Mouse (Mus musculus) embryonic facial prominence, embryonic 13.5 days (tissue): ENCODE results near the gene Grtp1. TPM values are rescaled to one million over a fixed set of nuclear protein-coding genes. Genes with fewer than 3 reads are reported as not detected.

ENCODE experiments used
- ATAC-seq: fragments of 200-750 bp; cut with Nextera tagmentation; 2 replicates; pipeline ENCODE4 v1.8.0; 2017; ENCODE audit warnings: low read depth; ENCODE audit not compliant: insufficient number of reproducible peaks, insufficient read depth, low FRiP score, low TSS enrichment
- H3K27ac ChIP-seq: fragments of 300-500 bp; sonication (generic); 2 replicates; pipeline ENCODE4 v1.5.1; 2015; ENCODE audit warnings: moderate library complexity, mild to moderate bottlenecking, inconsistent platforms
- H3K27me3 ChIP-seq: fragments of 300-500 bp; sonication (generic); 2 replicates; pipeline ENCODE4 v1.6.1; 2015; ENCODE audit warnings: mild to moderate bottlenecking, inconsistent platforms
- H3K36me3 ChIP-seq: fragments of 300-500 bp; sonication (generic); 2 replicates; pipeline ENCODE4 v1.6.1; 2015; ENCODE audit warnings: mild to moderate bottlenecking, inconsistent platforms
- H3K4me1 ChIP-seq: fragments of 300-500 bp; sonication (generic); 2 replicates; pipeline ENCODE4 v1.6.1; 2015; ENCODE audit warnings: inconsistent platforms
- H3K4me2 ChIP-seq: fragments of 300-500 bp; sonication (generic); 2 replicates; pipeline ENCODE4 v1.6.1; 2015; ENCODE audit warnings: moderate library complexity, mild to moderate bottlenecking, inconsistent platforms
- H3K4me3 ChIP-seq: fragments of 300-500 bp; sonication (generic); 2 replicates; pipeline ENCODE4 v1.5.1; 2015; ENCODE audit warnings: mild to moderate bottlenecking, inconsistent platforms
- H3K9ac ChIP-seq: fragments of 300-500 bp; sonication (generic); 2 replicates; pipeline ENCODE4 v1.6.1; 2015; ENCODE audit warnings: mild to moderate bottlenecking, inconsistent platforms
- H3K9me3 ChIP-seq: fragments of 300-500 bp; sonication (generic); 2 replicates; pipeline ENCODE4 v1.6.1; 2016; ENCODE audit warnings: inconsistent platforms
- WGBS: fragments of 180-500 bp; shearing (Covaris S2); methylation state at CpG from one replicate; pipeline ENCODE4 v1.1.7; 2015; ENCODE audit warnings: mixed read lengths; 5-methylcytosine and 5-hydroxymethylcytosine counted together
- polyA plus RNA-seq: library from polyadenylated mRNA; unstranded; fragments of >200 nt; fragmentation: Nextera tagmentation; extraction: Ambion mirVana; gene quantifications from 2 replicates; pipeline ENCODE4 v1.2.1, GENCODE M21; 2015

Grtp1 gene
- polyA plus RNA-seq, 1 experiment from 2014 or later: 14.3 TPM

GRCm38 (mm10) chr8:13203472-13203871 is 3.1 kb upstream of the Grtp1 start:
- Histone ChIP-seq H3K4me2 (no peak overlapping the region), H3K27me3 (peaks cover 48% of the 10 kb centered on the region), H3K27ac (no peak overlapping the region), H3K9me3 (no peaks in the 10 kb centered on the region), H3K36me3 (no peaks in the 10 kb centered on the region), H3K4me1 (peaks cover 11% of the 10 kb centered on the region; the same call in 1 of the 2 replicates), H3K4me3 (no peak overlapping the region), H3K9ac (no peak overlapping the region)
- WGBS: 63% methylated on average over 1 of the region's 1 CpGs
- ATAC-seq: no peak

GRCm38 (mm10) chr8:13202806-13203205 is 2.4 kb upstream of the Grtp1 start:
- no peak overlapping the region for H3K27ac ChIP-seq
- H3K4me2 ChIP-seq: no peak overlapping the region
- H3K4me1 ChIP-seq: peaks cover 11% of the 10 kb centered on the region; the same call in 1 of the 2 replicates
- WGBS: 87% methylated on average over 3 of the region's 3 CpGs
- ATAC-seq: no peak
- no peaks in the 10 kb centered on the region for H3K9me3 ChIP-seq
- no peak overlapping the region for H3K4me3 ChIP-seq
- no peak overlapping the region for H3K9ac ChIP-seq
- H3K36me3 ChIP-seq: no peaks in the 10 kb centered on the region
- peaks cover 48% of the 10 kb centered on the region for H3K27me3 ChIP-seq

- H3K27ac ChIP-seq: no peak overlapping the region
- no peak overlapping the region for H3K4me3 ChIP-seq
- no peak overlapping the region for H3K9ac ChIP-seq
- H3K4me1 ChIP-seq: peaks cover 11% of the 10 kb centered on the region; the same call in 1 of the 2 replicates
- no peak for ATAC-seq
- H3K9me3 ChIP-seq: no peaks in the 10 kb centered on the region
- H3K27me3 ChIP-seq: peaks cover 48% of the 10 kb centered on the region
- 35% methylated on average over 3 of the region's 3 CpGs for WGBS
- no peaks in the 10 kb centered on the region for H3K36me3 ChIP-seq
- H3K4me2 ChIP-seq: no peak overlapping the region
These were observed 1.6 kb upstream of the Grtp1 start for GRCm38 (mm10) chr8:13202041-13202440.

GRCm38 (mm10) chr8:13201013-13201334 is 554 bp upstream of the Grtp1 start:
- ATAC-seq: no peak
- peak overlapping the region; percentile 86 for H3K4me2 ChIP-seq
- H3K4me1 ChIP-seq: peaks cover 11% of the 10 kb centered on the region; the same call in 1 of the 2 replicates
- 0 out of 2 replicates have a peak overlapping the region, but pooled peaks have one; percentile 77 for H3K9ac ChIP-seq
- WGBS: 3% methylated on average over 18 of the region's 18 CpGs
- no peaks in the 10 kb centered on the region for H3K36me3 ChIP-seq
- peaks cover 49% of the 10 kb centered on the region for H3K27me3 ChIP-seq
- no peaks in the 10 kb centered on the region for H3K9me3 ChIP-seq
- H3K4me3 ChIP-seq: peak overlapping the region; percentile 78
- H3K27ac ChIP-seq: no peak overlapping the region

- Histone ChIP-seq H3K4me3 (peak overlapping the region; percentile 78), H3K9me3 (no peaks in the 10 kb centered on the region), H3K4me2 (peak overlapping the region; percentile 86), H3K27ac (no peak overlapping the region), H3K36me3 (no peaks in the 10 kb centered on the region), H3K27me3 (peaks cover 52% of the 10 kb centered on the region), H3K9ac (peak overlapping the region; percentile 77), H3K4me1 (peaks cover 21% of the 10 kb centered on the region)
- 25% methylated on average over 14 of the region's 14 CpGs for WGBS
- no peak for ATAC-seq
These were observed 897 bp downstream of the Grtp1 start for GRCm38 (mm10) chr8:13199385-13200061.

GRCm38 (mm10) chr8:13197493-13197892 is 2.9 kb downstream of the Grtp1 start:
- Histone ChIP-seq H3K27ac (no peak overlapping the region), H3K36me3 (no peaks in the 10 kb centered on the region), H3K27me3 (peaks cover 41% of the 10 kb centered on the region), H3K9me3 (no peaks in the 10 kb centered on the region), H3K9ac (no peak overlapping the region), H3K4me3 (no peak overlapping the region), H3K4me1 (peaks cover 23% of the 10 kb centered on the region), H3K4me2 (no peak overlapping the region)
- ATAC-seq: no peak
- 77% methylated on average over 5 of the region's 5 CpGs for WGBS

GRCm38 (mm10) chr8:13194818-13195217 is 5.6 kb downstream of the Grtp1 start:
- H3K4me2 ChIP-seq: peak overlapping the region; percentile 14; the same call in 1 of the 2 replicates
- H3K9ac ChIP-seq: no peak overlapping the region
- H3K27me3 ChIP-seq: peaks cover 14% of the 10 kb centered on the region
- no peak overlapping the region for H3K4me3 ChIP-seq
- H3K27ac ChIP-seq: peak overlapping the region; percentile 81
- ATAC-seq: no peak
- H3K4me1 ChIP-seq: peaks cover 16% of the 10 kb centered on the region
- H3K36me3 ChIP-seq: no peaks in the 10 kb centered on the region
- H3K9me3 ChIP-seq: no peaks in the 10 kb centered on the region
- 24% methylated on average over 10 of the region's 10 CpGs for WGBS

- Histone ChIP-seq H3K4me2 (no peak overlapping the region), H3K4me1 (peaks cover 10% of the 10 kb centered on the region), H3K36me3 (peaks cover 3% of the 10 kb centered on the region; the same call in 1 of the 2 replicates), H3K9ac (no peak overlapping the region), H3K27ac (no peak overlapping the region), H3K27me3 (no peaks in the 10 kb centered on the region), H3K9me3 (no peaks in the 10 kb centered on the region), H3K4me3 (no peak overlapping the region)
- 90% methylated on average over 8 of the region's 8 CpGs for WGBS
- ATAC-seq: no peak
These were observed 10.2 kb downstream of the Grtp1 start for GRCm38 (mm10) chr8:13190235-13190634.

- Histone ChIP-seq H3K4me3 (no peak overlapping the region), H3K27ac (no peak overlapping the region), H3K4me1 (no peaks in the 10 kb centered on the region)
These were observed 11.6 kb downstream of the Grtp1 start for GRCm38 (mm10) chr8:13188857-13189256.

GRCm38 (mm10) chr8:13188052-13188555 is 12.3 kb downstream of the Grtp1 start:
- Histone ChIP-seq H3K36me3 (peaks cover 7% of the 10 kb centered on the region; the same call in 1 of the 2 replicates), H3K4me2 (no peak overlapping the region), H3K27me3 (no peaks in the 10 kb centered on the region), H3K9me3 (no peaks in the 10 kb centered on the region), H3K27ac (no peak overlapping the region), H3K9ac (no peak overlapping the region), H3K4me1 (no peaks in the 10 kb centered on the region), H3K4me3 (no peak overlapping the region)
- 84% methylated on average over 13 of the region's 13 CpGs for WGBS
- no peak for ATAC-seq

More at GRCm38 (mm10) chr8:13188857-13189256, 11.6 kb downstream of the Grtp1 start:
- H3K36me3 ChIP-seq: peaks cover 7% of the 10 kb centered on the region; the same call in 1 of the 2 replicates
- H3K9ac ChIP-seq: no peak overlapping the region
- H3K27me3 ChIP-seq: no peaks in the 10 kb centered on the region
- no peak overlapping the region for H3K4me2 ChIP-seq
- 80% methylated on average over 1 of the region's 1 CpGs for WGBS
- H3K9me3 ChIP-seq: no peaks in the 10 kb centered on the region
- no peak for ATAC-seq

GRCm38 (mm10) chr8:13187638-13188037 is 12.8 kb downstream of the Grtp1 start:
- 69% methylated on average over 7 of the region's 7 CpGs for WGBS
- Histone ChIP-seq H3K27me3 (no peaks in the 10 kb centered on the region), H3K4me1 (no peaks in the 10 kb centered on the region)

GRCm38 (mm10) chr8:13187229-13187628 is 13.2 kb downstream of the Grtp1 start:
- Histone ChIP-seq H3K27me3 (no peaks in the 10 kb centered on the region), H3K4me3 (no peak overlapping the region), H3K9ac (no peak overlapping the region), H3K36me3 (peaks cover 11% of the 10 kb centered on the region; the same call in 1 of the 2 replicates), H3K4me1 (no peaks in the 10 kb centered on the region), H3K4me2 (no peak overlapping the region), H3K27ac (no peak overlapping the region), H3K9me3 (no peaks in the 10 kb centered on the region)
- ATAC-seq: no peak
- WGBS: 72% methylated on average over 9 of the region's 9 CpGs

More at GRCm38 (mm10) chr8:13187638-13188037, 12.8 kb downstream of the Grtp1 start:
- Histone ChIP-seq H3K4me2 (no peak overlapping the region), H3K9ac (no peak overlapping the region), H3K36me3 (peaks cover 7% of the 10 kb centered on the region; the same call in 1 of the 2 replicates), H3K4me3 (no peak overlapping the region), H3K27ac (no peak overlapping the region), H3K9me3 (no peaks in the 10 kb centered on the region)
- ATAC-seq: no peak
